Comparison of ENCODE assay signal across 20 mouse cellular contexts in genomic region chr1:151186879-151187424, GRCm38 (mm10). TPM values are rescaled to one million over a fixed set of nuclear protein-coding genes. Genes with fewer than 3 reads are reported as not detected.
"Had no signal": no experiment of that assay in that cellular context is flagged by ENCODE, and none has a peak within 500 bp of the region (broad histone marks: within the 10 kb centered on the region; RNA-seq: fewer than 3 reads in every experiment).

No protein-coding gene starts in this region.

RNA-seq across cellular contexts. Expression of gene Gm47985, which starts 4.6 kb away (rescaled TPM):
- total RNA-seq: layer of hippocampus, adult 18-20 months; layer of hippocampus, postnatal 14 days; left cerebral cortex, adult 8-10 months; left cerebral cortex, postnatal 14 days; left cerebral cortex, postnatal 4 days; monocyte, adult 5-6 weeks; neutrophil, adult 5-6 weeks had no signal
- polyA plus RNA-seq: limb, embryonic 15.5 days; lung, adult 2 months; midbrain, embryonic 16.5 days; thymus, postnatal 0 days had no signal

RNA-seq across cellular contexts. Expression of gene Gm8947, which starts 5.2 kb away (rescaled TPM):
- total RNA-seq: layer of hippocampus, adult 18-20 months; layer of hippocampus, postnatal 14 days; left cerebral cortex, adult 8-10 months; left cerebral cortex, postnatal 14 days; left cerebral cortex, postnatal 4 days; monocyte, adult 5-6 weeks; neutrophil, adult 5-6 weeks had no signal
- polyA plus RNA-seq: intestine, postnatal 0 days; limb, embryonic 12.5 days; limb, embryonic 15.5 days; lung, adult 2 months; lung, embryonic 16.5 days; midbrain, embryonic 13.5 days; midbrain, embryonic 16.5 days; neural tube, embryonic 13.5 days; thymus, postnatal 0 days had no signal

RNA-seq across cellular contexts. Expression of gene Gm47995, which starts 11.3 kb away (rescaled TPM):
- total RNA-seq: layer of hippocampus, adult 18-20 months; layer of hippocampus, postnatal 14 days; left cerebral cortex, adult 8-10 months; left cerebral cortex, postnatal 14 days; left cerebral cortex, postnatal 4 days; monocyte, adult 5-6 weeks; neutrophil, adult 5-6 weeks had no signal
- polyA plus RNA-seq: intestine, embryonic 14.5 days; intestine, postnatal 0 days; limb, embryonic 12.5 days; lung, adult 2 months; lung, embryonic 16.5 days; midbrain, embryonic 10.5 days; midbrain, embryonic 13.5 days; midbrain, embryonic 16.5 days; neural tube, embryonic 13.5 days; thymus, postnatal 0 days had no signal

RNA-seq across cellular contexts. Expression of gene 3110040M04Rik, which starts 17.0 kb away (rescaled TPM):
- total RNA-seq: layer of hippocampus, adult 18-20 months; layer of hippocampus, postnatal 14 days; left cerebral cortex, adult 8-10 months; left cerebral cortex, postnatal 14 days; left cerebral cortex, postnatal 4 days; monocyte, adult 5-6 weeks; neutrophil, adult 5-6 weeks had no signal
- polyA plus RNA-seq: intestine, postnatal 0 days; limb, embryonic 12.5 days; limb, embryonic 15.5 days; lung, adult 2 months; lung, embryonic 16.5 days; midbrain, embryonic 10.5 days; midbrain, embryonic 13.5 days; midbrain, embryonic 16.5 days; neural tube, embryonic 13.5 days; thymus, postnatal 0 days had no signal

RNA-seq across cellular contexts. Expression of gene Gm47996, which starts 23.0 kb away (rescaled TPM):
- total RNA-seq: layer of hippocampus, adult 18-20 months; layer of hippocampus, postnatal 14 days; left cerebral cortex, adult 8-10 months; left cerebral cortex, postnatal 14 days; left cerebral cortex, postnatal 4 days; megakaryocyte, adult 5-6 weeks; monocyte, adult 5-6 weeks; neutrophil, adult 5-6 weeks had no signal
- polyA plus RNA-seq: intestine, embryonic 14.5 days; intestine, postnatal 0 days; limb, embryonic 12.5 days; lung, adult 2 months; lung, embryonic 16.5 days; midbrain, embryonic 13.5 days; midbrain, embryonic 16.5 days; neural tube, embryonic 13.5 days; stomach, embryonic 15.5 days; thymus, postnatal 0 days had no signal
